Mouse (Mus musculus) mouse embryonic stem cell (cell line): ENCODE measurements around the gene Cenpo.

Experiments
- in situ Hi-C, 2 experiments: fragments of 300-500 bp; cut with MboI; formaldehyde crosslinking; loops; 1 replicate in 1 of 2; 3 replicates in 1 of 2; pipeline ENCODE4 v1.14.3; 2019 to 2020; ENCODE audit warnings: low sequenced_read_pairs in 2 of 2, low pct_unique_long_range_greater_than_20kb in 1 of 2, mixed read lengths in 1 of 2; ENCODE audit not compliant: unreplicated experiment in 1 of 2

Gene Cenpo

GRCm38 (mm10) chr12:4160322-4160721, 73.8 kb downstream of the Cenpo start:
- in situ Hi-C loops, result no loop called here

GRCm38 (mm10) chr12:4158868-4159632, 75.0 kb downstream of the Cenpo start:
- in situ Hi-C loops, result no loop called here

GRCm38 (mm10) chr12:4158179-4158578, 75.9 kb downstream of the Cenpo start:
- in situ Hi-C loops, result no loop called here

GRCm38 (mm10) chr12:4157466-4157865, 76.6 kb downstream of the Cenpo start:
- in situ Hi-C loops, result no loop called here

- in situ Hi-C loops, result no loop called here
Measured at GRCm38 (mm10) chr12:4151969-4152368, 82.1 kb downstream of the Cenpo start.

- in situ Hi-C loops, result no loop called here
Measured at GRCm38 (mm10) chr12:4150936-4151335, 83.2 kb downstream of the Cenpo start.
